Mouse (Mus musculus) myocyte (in vitro differentiated cells): ENCODE results near the gene Tor1aip1. TPM values are rescaled to one million over a fixed set of nuclear protein-coding genes. Genes with fewer than 3 reads are reported as not detected.

Experiments used
- H3K27me3 ChIP-seq: one replicate; pipeline ENCODE4 v1.6.1; 2011; ENCODE audit not compliant: control insufficient read depth, insufficient read depth, insufficient read length
- H3K36me3 ChIP-seq: one replicate; pipeline ENCODE4 v1.6.1; 2011; ENCODE audit not compliant: control insufficient read depth, insufficient read depth
- H3K4me2 ChIP-seq: one replicate; pipeline ENCODE4 v1.6.1; 2011; ENCODE audit warnings: low read depth, control low read depth
- H3K4me3 ChIP-seq: one replicate; pipeline ENCODE4 v1.5.1; 2011; ENCODE audit warnings: mild to moderate bottlenecking, control low read depth, moderate library complexity
- H3K79me2 ChIP-seq: one replicate; pipeline ENCODE4 v1.6.1; 2011; ENCODE audit not compliant: control insufficient read depth, insufficient read depth
- H3ac ChIP-seq: one replicate; pipeline ENCODE4 v1.6.1; 2011; ENCODE audit not compliant: control insufficient read depth, insufficient read length
- CEBPB ChIP-seq: IDR thresholded peaks from 2 replicates; pipeline ENCODE4 v1.6.1; 2011; ENCODE audit warnings: mild to moderate bottlenecking, moderate library complexity; ENCODE audit not compliant: poor library complexity, insufficient read depth, severe bottlenecking
- E2F4 ChIP-seq: IDR thresholded peaks from one replicate; pipeline ENCODE4 v1.6.1; 2011; ENCODE audit warnings: mild to moderate bottlenecking, control low read depth, moderate library complexity; ENCODE audit not compliant: insufficient read depth
- MAX ChIP-seq: IDR thresholded peaks from one replicate; pipeline ENCODE4 v1.6.1; 2011; ENCODE audit warnings: low read depth, mild to moderate bottlenecking, control low read depth
- MYOD1 ChIP-seq, 3 experiments: IDR thresholded peaks; one replicate each; pipeline ENCODE4 v1.6.1; 2011; ENCODE audit warnings: control low read depth in 2 of 3, low read depth in 2 of 3, mild to moderate bottlenecking in 2 of 3, moderate library complexity in 1 of 3; ENCODE audit not compliant: insufficient read length in 2 of 3, control insufficient read depth in 1 of 3
- MYOG ChIP-seq, 3 experiments: IDR thresholded peaks; one replicate each; pipeline ENCODE4 v1.6.1; 2011; ENCODE audit warnings: control low read depth in 2 of 3, low read depth in 2 of 3, mild to moderate bottlenecking in 2 of 3; ENCODE audit not compliant: insufficient read length in 2 of 3, control insufficient read depth in 1 of 3, insufficient read depth in 1 of 3
- POLR2A ChIP-seq: IDR thresholded peaks from one replicate; pipeline ENCODE4 v1.6.1; 2011; ENCODE audit warnings: low read depth, mild to moderate bottlenecking, control low read depth, moderate library complexity; ENCODE audit not compliant: insufficient read length
- POLR2AphosphoS2 ChIP-seq: IDR thresholded peaks from one replicate; pipeline ENCODE4 v1.6.1; 2011; ENCODE audit warnings: low read depth, control low read depth; ENCODE audit not compliant: insufficient read length
- REST ChIP-seq: IDR thresholded peaks from one replicate; pipeline ENCODE4 v1.6.1; 2011; ENCODE audit warnings: mild to moderate bottlenecking, control low read depth, moderate library complexity; ENCODE audit not compliant: insufficient read depth, insufficient read length
- SRF ChIP-seq: IDR thresholded peaks from one replicate; pipeline ENCODE4 v1.6.1; 2011; ENCODE audit warnings: low read depth; ENCODE audit not compliant: control insufficient read depth, insufficient read length
- TCF12 ChIP-seq: IDR thresholded peaks from one replicate; pipeline ENCODE4 v1.6.1; 2011; ENCODE audit warnings: mild to moderate bottlenecking, control low read depth; ENCODE audit not compliant: poor library complexity, insufficient read depth, severe bottlenecking
- TCF3 ChIP-seq: IDR thresholded peaks from one replicate; pipeline ENCODE4 v1.6.1; 2011; ENCODE audit warnings: low read depth, control low read depth; ENCODE audit not compliant: insufficient read length
- USF1 ChIP-seq: IDR thresholded peaks from one replicate; pipeline ENCODE4 v1.6.1; 2011; ENCODE audit warnings: low read depth, mild to moderate bottlenecking, control low read depth, moderate library complexity
- polyA plus RNA-seq: library from polyadenylated mRNA; unstranded; fragments of >200 nt; fragmentation: generic; extraction: Trizol; gene quantifications from one replicate; pipeline ENCODE4 v1.2.1, GENCODE M21; 2012; ENCODE audit warnings: missing spikeins

The Tor1aip1 gene
- polyA plus RNA-seq, 1 experiment, result 15.8 TPM

DNA sequence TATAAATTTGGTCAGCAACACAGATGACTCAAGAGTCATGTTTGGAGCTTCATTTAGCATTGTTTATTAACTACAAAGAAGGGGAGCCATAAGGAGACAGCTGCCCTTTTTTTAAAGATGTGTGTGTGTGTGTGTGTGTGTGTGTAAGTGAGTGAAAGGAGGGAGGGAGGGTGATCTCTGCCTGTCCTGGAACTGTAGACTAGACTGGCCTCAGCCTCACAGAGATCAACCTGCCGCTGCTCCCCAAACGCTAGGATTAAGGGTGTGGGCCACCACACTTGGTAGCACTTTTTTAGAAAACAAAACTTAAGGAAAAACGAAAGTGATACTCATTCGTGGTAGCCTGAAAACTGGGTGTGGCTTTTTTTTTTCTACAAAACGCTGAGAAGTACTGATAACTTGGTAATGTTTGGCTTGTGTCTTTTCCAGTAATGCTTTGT, 884 bp upstream of the Tor1aip1 start:
- TF ChIP-seq MYOG (IDR thresholded peaks at IDR 0.05; ENCODE audit: control insufficient read depth in 1 of 3, insufficient read depth in 1 of 3, insufficient read length in 2 of 3, low read depth in 2 of 3), result no peak
- no peak for TF ChIP-seq REST
- no peak for TF ChIP-seq E2F4
- no peak for TF ChIP-seq SRF
- no peak for TF ChIP-seq TCF3
- no peak for TF ChIP-seq USF1
- TF ChIP-seq POLR2A, result peak; percentile 21
- no peaks in the 10 kb centered on the region for H3K27me3 ChIP-seq
- H3ac ChIP-seq, result peak overlapping the region; percentile 40
- H3K4me3 ChIP-seq, result peak overlapping the region; percentile 75
- peak overlapping the region; percentile 87 for H3K4me2 ChIP-seq
- H3K79me2 ChIP-seq, result peaks cover 61% of the 10 kb centered on the region
- no peaks in the 10 kb centered on the region for H3K36me3 ChIP-seq

DNA sequence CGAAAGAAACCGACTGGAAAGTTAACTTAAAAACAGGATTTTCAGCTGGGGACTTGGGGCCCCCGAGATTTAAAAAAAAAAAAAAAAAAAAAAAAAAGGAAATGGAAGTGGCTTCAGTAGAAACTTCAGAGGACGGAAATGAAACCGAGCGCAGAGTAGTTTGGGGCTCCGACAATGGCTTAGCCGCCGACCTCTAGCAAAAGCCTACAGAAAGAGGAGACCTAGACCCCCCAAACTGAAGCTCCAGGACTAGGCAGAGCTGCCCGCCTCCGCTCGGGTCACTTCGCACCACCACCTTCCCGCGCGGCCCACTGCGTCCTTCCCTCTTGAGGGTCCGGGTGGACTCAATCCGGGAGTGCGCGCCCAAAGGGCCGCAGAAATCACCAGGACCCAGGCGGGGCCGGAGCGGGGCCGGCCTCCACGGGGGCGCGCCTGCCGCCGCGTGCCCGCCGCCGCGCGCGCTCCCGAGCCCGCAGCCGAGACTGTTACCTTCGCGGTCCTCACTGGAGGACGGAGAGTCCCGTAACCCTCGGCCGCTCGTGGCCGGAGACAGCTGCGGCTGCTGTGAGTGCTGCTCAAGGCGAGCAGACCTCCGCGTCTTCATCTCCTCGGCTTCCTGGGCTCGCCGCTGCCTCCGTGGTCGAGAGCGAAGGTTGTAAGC, 881 bp downstream of the Tor1aip1 start, which contains the start of gene Tor1aip2:
Gene Tor1aip2 (plus strand): TSS at position 135 of the 661 bp plus-strand sequence.
- H3K4me2 ChIP-seq, result peak within 1 kb of the TSS; percentile 97
- H3K36me3 ChIP-seq, result peaks cover 13% of the 10 kb centered on the region
- H3ac ChIP-seq, result peak within 1 kb of the TSS; percentile 40
- H3K27me3 ChIP-seq, result no peaks in the 10 kb centered on the region
- H3K79me2 ChIP-seq, result peaks cover 45% of the 10 kb centered on the region
- H3K4me3 ChIP-seq, result peak within 1 kb of the TSS; percentile 75
- TF ChIP-seq TCF12, result no peak
- TF ChIP-seq POLR2A, result peak; percentile 73
- TF ChIP-seq MYOD1 (IDR thresholded peaks at IDR 0.05; ENCODE audit: control insufficient read depth in 1 of 3, insufficient read length in 2 of 3, low read depth in 2 of 3), result no peak
- TF ChIP-seq REST, result no peak
- peak in 1 of 3 experiments; percentile 3 for TF ChIP-seq MYOG (IDR thresholded peaks at IDR 0.05; ENCODE audit: control insufficient read depth in 1 of 3, insufficient read depth in 1 of 3, insufficient read length in 2 of 3, low read depth in 2 of 3)
- no peak for TF ChIP-seq TCF3
- TF ChIP-seq SRF, result no peak
- TF ChIP-seq MAX, result no peak
- TF ChIP-seq USF1, result no peak
- TF ChIP-seq POLR2AphosphoS2, result peak; percentile 90
- TF ChIP-seq CEBPB, result no peak
- TF ChIP-seq E2F4, result peak; percentile 81

DNA sequence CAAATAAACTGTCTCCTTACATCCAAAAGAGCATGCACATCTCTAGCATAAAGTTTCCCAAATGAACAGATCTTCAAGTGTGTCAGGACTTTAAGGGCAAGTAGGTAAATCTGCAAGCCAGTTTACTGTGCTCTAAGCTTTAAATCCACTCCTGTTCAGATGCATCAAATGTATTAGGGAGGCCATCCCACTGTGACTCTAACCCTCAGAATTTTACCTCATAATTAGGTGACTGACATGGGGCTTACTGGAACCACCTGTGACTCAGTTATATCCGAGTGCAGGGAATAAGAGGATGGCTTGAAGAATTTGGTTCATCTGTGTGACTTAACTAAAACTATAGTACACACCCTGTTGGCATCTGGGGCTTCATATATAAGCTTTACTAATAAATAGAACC, 1.6 kb downstream of the Tor1aip1 start:
- Histone ChIP-seq H3K4me3 (peak overlapping the region; percentile 75), H3K36me3 (peaks cover 13% of the 10 kb centered on the region), H3K27me3 (no peaks in the 10 kb centered on the region), H3K4me2 (peak overlapping the region; percentile 97), H3K79me2 (peaks cover 38% of the 10 kb centered on the region), H3ac (peak overlapping the region; percentile 40)
- TF ChIP-seq REST (no peak), MYOD1 (IDR thresholded peaks at IDR 0.05; ENCODE audit: control insufficient read depth in 1 of 3, insufficient read length in 2 of 3, low read depth in 2 of 3) (no peak), TCF3 (no peak), E2F4 (no peak), MAX (no peak), POLR2AphosphoS2 (no peak), TCF12 (no peak), CEBPB (no peak), MYOG (IDR thresholded peaks at IDR 0.05; ENCODE audit: control insufficient read depth in 1 of 3, insufficient read depth in 1 of 3, insufficient read length in 2 of 3, low read depth in 2 of 3) (no peak), USF1 (no peak), SRF (no peak), POLR2A (no peak)

DNA sequence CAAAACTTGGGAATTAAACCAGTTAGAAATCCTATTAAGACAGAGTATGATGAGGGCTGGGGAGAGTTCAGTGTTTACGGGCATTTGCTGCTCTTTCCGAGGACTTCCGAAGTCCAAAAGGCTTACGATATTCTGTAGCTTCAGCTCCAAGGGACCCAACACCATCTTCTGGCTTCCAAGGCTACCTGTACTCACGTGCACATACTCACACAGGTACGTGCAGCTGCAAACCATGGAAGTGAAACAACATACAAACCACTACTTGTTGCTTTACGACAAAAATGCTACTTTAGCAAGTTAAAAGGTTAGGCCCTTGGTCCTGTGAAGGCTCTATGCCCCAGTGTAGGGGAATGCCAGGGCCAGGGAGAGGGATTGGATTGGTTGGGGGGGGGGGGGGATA, 2.4 kb downstream of the Tor1aip1 start:
- no peak overlapping the region for H3ac ChIP-seq
- peaks cover 31% of the 10 kb centered on the region for H3K79me2 ChIP-seq
- H3K4me2 ChIP-seq, result no peak overlapping the region
- H3K36me3 ChIP-seq, result peaks cover 13% of the 10 kb centered on the region
- no peaks in the 10 kb centered on the region for H3K27me3 ChIP-seq
- TF ChIP-seq CEBPB (no peak), E2F4 (no peak), MAX (no peak), TCF12 (no peak), POLR2A (no peak), SRF (no peak), MYOD1 (IDR thresholded peaks at IDR 0.05; ENCODE audit: control insufficient read depth in 1 of 3, insufficient read length in 2 of 3, low read depth in 2 of 3) (no peak), TCF3 (no peak), USF1 (no peak), REST (no peak), POLR2AphosphoS2 (no peak), MYOG (IDR thresholded peaks at IDR 0.05; ENCODE audit: control insufficient read depth in 1 of 3, insufficient read depth in 1 of 3, insufficient read length in 2 of 3, low read depth in 2 of 3) (no peak)
- H3K4me3 ChIP-seq, result no peak overlapping the region
